Mouse (Mus musculus) CH12.LX (cell line): ENCODE results near the gene Mcrs1.
"Not testable (repeated sequence)": the region's sequence is repeated elsewhere in the genome, so short reads cannot be mapped to it uniquely, and the experiment has no call there.

Experiments used
- BHLHE40 ChIP-seq: IDR thresholded peaks from 2 replicates; pipeline ENCODE4 v1.6.1; 2011; ENCODE audit warnings: mild to moderate bottlenecking, low read depth, low read length, improper control_type of control experiment
- CTCF ChIP-seq, 2 experiments: IDR thresholded peaks in 1 of 2; conservative IDR thresholded peaks in 1 of 2; 2 replicates each; pipeline ENCODE4 v1.5.1; 2011 to 2012; ENCODE audit warnings: low read depth in 2 of 2, low read length in 2 of 2, improper control_type of control experiment in 1 of 2, inconsistent platforms in 1 of 2, mild to moderate bottlenecking in 1 of 2, moderate library complexity in 1 of 2
- E2F4 ChIP-seq: IDR thresholded peaks from 2 replicates; pipeline ENCODE4 v1.6.1; 2011; ENCODE audit warnings: low read depth, low read length, improper control_type of control experiment; ENCODE audit not compliant: insufficient replicate concordance
- EP300 ChIP-seq: IDR thresholded peaks from 2 replicates; pipeline ENCODE4 v1.6.1; 2011; ENCODE audit warnings: low read length, improper control_type of control experiment
- MAX ChIP-seq: IDR thresholded peaks from 2 replicates; pipeline ENCODE4 v1.6.1; 2011; ENCODE audit warnings: low read length, improper control_type of control experiment
- POLR2A ChIP-seq: IDR thresholded peaks from 2 replicates; pipeline ENCODE4 v1.6.1; 2011; ENCODE audit warnings: low read depth, mild to moderate bottlenecking, improper control_type of control experiment, low read length
- SMC3 ChIP-seq: IDR thresholded peaks from 2 replicates; pipeline ENCODE4 v1.6.1; 2011; ENCODE audit warnings: low read depth, low read length, improper control_type of control experiment
- TCF12 ChIP-seq: IDR thresholded peaks from 2 replicates; pipeline ENCODE4 v1.6.1; 2014; ENCODE audit warnings: low read depth, mild to moderate bottlenecking, inconsistent platforms, low read length, improper control_type of control experiment
- USF2 ChIP-seq: conservative IDR thresholded peaks from 2 replicates; pipeline ENCODE4 v1.6.1; 2011; ENCODE audit warnings: low read depth, low read length, improper control_type of control experiment

GRCm38 (mm10) chr15:99246736-99247135, 5.0 kb downstream of the Mcrs1 start:
- not testable (repeated sequence) for TF ChIP-seq MAX; USF2; SMC3; CTCF (conservative IDR thresholded peaks at IDR 0.05 in 1 of 2, IDR thresholded peaks at IDR 0.05 in 1 of 2; ENCODE audit: low read depth in 2 of 2, low read length in 2 of 2); BHLHE40; EP300; POLR2A; E2F4; TCF12
